Mouse (Mus musculus): ENCODE measurements around the gene Pid1. TPM values are rescaled to one million over a fixed set of nuclear protein-coding genes. Genes with fewer than 3 reads are reported as not detected.

The Pid1 gene
- 58.1 and 67.0 TPM in 2 replicates for polyA plus RNA-seq (2015; fragmentation: Nextera tagmentation; extraction: Ambion mirVana)

GRCm38 (mm10) chr1:84363967-84364366 lies at the start of gene Pid1:
Gene Pid1, minus strand, starts transcription at chr1:84364180.
- ATAC-seq: no peak
- H3K36me3 ChIP-seq (ENCODE audit: control insufficient read depth, insufficient read depth): no peaks in the 10 kb centered on the region

GRCm38 (mm10) chr1:84409514-84409913 lies 45.5 kb upstream of the Pid1 start:
- WGBS: 76% methylated on average over 2 of the region's 2 CpGs
- no peaks in the 10 kb centered on the region for H3K27me3 ChIP-seq (replicated peaks; ENCODE audit: control insufficient read depth, insufficient read depth, low read length)
- no peak overlapping the region for H3K4me3 ChIP-seq (replicated peaks; ENCODE audit: low read length)
- H3K9me3 ChIP-seq (ENCODE audit: control insufficient read depth, low read length): no peaks in the 10 kb centered on the region
- H3K9ac ChIP-seq (replicated peaks; ENCODE audit: low read depth, low read length): no peak overlapping the region
- no peaks in the 10 kb centered on the region for H3K36me3 ChIP-seq (ENCODE audit: control insufficient read depth, insufficient read depth)
- no peaks in the 10 kb centered on the region for H3K4me1 ChIP-seq (replicated peaks; ENCODE audit: control insufficient read depth, insufficient read depth, low read length)
- no peak overlapping the region for H3K4me2 ChIP-seq (ENCODE audit: low read length)
- no peak for ATAC-seq
- H3K27ac ChIP-seq (ENCODE audit: low read length): no peak overlapping the region

More at GRCm38 (mm10) chr1:84363967-84364366, at the start of gene Pid1:
- no peaks in the 10 kb centered on the region for H3K9me3 ChIP-seq (ENCODE audit: control insufficient read depth, low read length)
- no peaks in the 10 kb centered on the region for H3K27me3 ChIP-seq (replicated peaks; ENCODE audit: control insufficient read depth, insufficient read depth, low read length)
- H3K27ac ChIP-seq (ENCODE audit: low read length): no peak within 1 kb of the TSS
- no peak within 1 kb of the TSS for H3K9ac ChIP-seq (replicated peaks; ENCODE audit: low read depth, low read length)
- 90% methylated on average over 8 of the region's 8 CpGs for WGBS
- no peak within 1 kb of the TSS for H3K4me3 ChIP-seq (replicated peaks; ENCODE audit: low read length)
- no peak within 1 kb of the TSS for H3K4me2 ChIP-seq (ENCODE audit: low read length)
- peaks cover 5% of the 10 kb centered on the region; the same call in 1 of the 2 replicates for H3K4me1 ChIP-seq (replicated peaks; ENCODE audit: control insufficient read depth, insufficient read depth, low read length)

GRCm38 (mm10) chr1:84408873-84409272 lies 44.9 kb upstream of the Pid1 start:
- H3K4me3 ChIP-seq (replicated peaks; ENCODE audit: low read length): no peak overlapping the region
- no peaks in the 10 kb centered on the region for H3K4me1 ChIP-seq (replicated peaks; ENCODE audit: control insufficient read depth, insufficient read depth, low read length)
- ATAC-seq: no peak
- 57% methylated on average over 2 of the region's 2 CpGs for WGBS
- no peaks in the 10 kb centered on the region for H3K27me3 ChIP-seq (replicated peaks; ENCODE audit: control insufficient read depth, insufficient read depth, low read length)
- no peaks in the 10 kb centered on the region for H3K36me3 ChIP-seq (ENCODE audit: control insufficient read depth, insufficient read depth)
- no peak overlapping the region for H3K9ac ChIP-seq (replicated peaks; ENCODE audit: low read depth, low read length)
- H3K27ac ChIP-seq (ENCODE audit: low read length): no peak overlapping the region
- no peaks in the 10 kb centered on the region for H3K9me3 ChIP-seq (ENCODE audit: control insufficient read depth, low read length)
- no peak overlapping the region for H3K4me2 ChIP-seq (ENCODE audit: low read length)

- Histone ChIP-seq H3K27me3 (replicated peaks; ENCODE audit: control insufficient read depth, insufficient read depth, low read length) (no peaks in the 10 kb centered on the region), H3K36me3 (ENCODE audit: control insufficient read depth, insufficient read depth) (no peaks in the 10 kb centered on the region), H3K9ac (replicated peaks; ENCODE audit: low read depth, low read length) (no peak overlapping the region), H3K4me1 (replicated peaks; ENCODE audit: control insufficient read depth, insufficient read depth, low read length) (no peaks in the 10 kb centered on the region), H3K27ac (ENCODE audit: low read length) (no peak overlapping the region), H3K4me3 (replicated peaks; ENCODE audit: low read length) (no peak overlapping the region), H3K4me2 (ENCODE audit: low read length) (no peak overlapping the region), H3K9me3 (ENCODE audit: control insufficient read depth, low read length) (no peaks in the 10 kb centered on the region)
- 87% methylated on average over 4 of the region's 4 CpGs for WGBS
- no peak for ATAC-seq
Observed at GRCm38 (mm10) chr1:84406891-84407290, 42.9 kb upstream of the Pid1 start.

GRCm38 (mm10) chr1:84405551-84406290 lies 41.7 kb upstream of the Pid1 start:
- H3K4me2 ChIP-seq (ENCODE audit: low read length): no peak overlapping the region
- ATAC-seq: no peak
- no peaks in the 10 kb centered on the region for H3K4me1 ChIP-seq (replicated peaks; ENCODE audit: control insufficient read depth, insufficient read depth, low read length)
- no peak overlapping the region for H3K9ac ChIP-seq (replicated peaks; ENCODE audit: low read depth, low read length)
- H3K36me3 ChIP-seq (ENCODE audit: control insufficient read depth, insufficient read depth): no peaks in the 10 kb centered on the region
- no peak overlapping the region for H3K27ac ChIP-seq (ENCODE audit: low read length)
- H3K4me3 ChIP-seq (replicated peaks; ENCODE audit: low read length): no peak overlapping the region
- H3K27me3 ChIP-seq (replicated peaks; ENCODE audit: control insufficient read depth, insufficient read depth, low read length): no peaks in the 10 kb centered on the region
- H3K9me3 ChIP-seq (ENCODE audit: control insufficient read depth, low read length): no peaks in the 10 kb centered on the region
- WGBS: 79% methylated on average over 5 of the region's 5 CpGs

GRCm38 (mm10) chr1:84404880-84405279 lies 40.9 kb upstream of the Pid1 start:
- 52% methylated on average over 12 of the region's 12 CpGs for WGBS
- H3K4me2 ChIP-seq (ENCODE audit: low read length): no peak overlapping the region
- H3K9ac ChIP-seq (replicated peaks; ENCODE audit: low read depth, low read length): no peak overlapping the region
- no peaks in the 10 kb centered on the region for H3K27me3 ChIP-seq (replicated peaks; ENCODE audit: control insufficient read depth, insufficient read depth, low read length)
- H3K9me3 ChIP-seq (ENCODE audit: control insufficient read depth, low read length): no peaks in the 10 kb centered on the region
- H3K4me1 ChIP-seq (replicated peaks; ENCODE audit: control insufficient read depth, insufficient read depth, low read length): no peaks in the 10 kb centered on the region
- H3K4me3 ChIP-seq (replicated peaks; ENCODE audit: low read length): no peak overlapping the region
- H3K27ac ChIP-seq (ENCODE audit: low read length): no peak overlapping the region
- no peak for ATAC-seq
- no peaks in the 10 kb centered on the region for H3K36me3 ChIP-seq (ENCODE audit: control insufficient read depth, insufficient read depth)

- Histone ChIP-seq H3K36me3 (ENCODE audit: control insufficient read depth, insufficient read depth) (no peaks in the 10 kb centered on the region), H3K4me1 (replicated peaks; ENCODE audit: control insufficient read depth, insufficient read depth, low read length) (no peaks in the 10 kb centered on the region), H3K4me3 (replicated peaks; ENCODE audit: low read length) (no peak overlapping the region), H3K9me3 (ENCODE audit: control insufficient read depth, low read length) (no peaks in the 10 kb centered on the region), H3K9ac (replicated peaks; ENCODE audit: low read depth, low read length) (no peak overlapping the region), H3K27ac (ENCODE audit: low read length) (no peak overlapping the region), H3K27me3 (replicated peaks; ENCODE audit: control insufficient read depth, insufficient read depth, low read length) (no peaks in the 10 kb centered on the region), H3K4me2 (ENCODE audit: low read length) (no peak overlapping the region)
- WGBS: 93% methylated on average over 1 of the region's 1 CpGs
- ATAC-seq: no peak
Observed at GRCm38 (mm10) chr1:84402154-84402553, 38.2 kb upstream of the Pid1 start.

GRCm38 (mm10) chr1:84399671-84400070 lies 35.7 kb upstream of the Pid1 start:
- WGBS: 80% methylated on average over 3 of the region's 3 CpGs
- ATAC-seq: no peak

GRCm38 (mm10) chr1:84399118-84399517 lies 35.1 kb upstream of the Pid1 start:
- H3K27ac ChIP-seq (ENCODE audit: low read length): no peak overlapping the region
- H3K4me1 ChIP-seq (replicated peaks; ENCODE audit: control insufficient read depth, insufficient read depth, low read length): peaks cover 4% of the 10 kb centered on the region
- H3K4me3 ChIP-seq (replicated peaks; ENCODE audit: low read length): no peak overlapping the region
- H3K27me3 ChIP-seq (replicated peaks; ENCODE audit: control insufficient read depth, insufficient read depth, low read length): no peaks in the 10 kb centered on the region
- ATAC-seq: no peak
- 93% methylated on average over 4 of the region's 4 CpGs for WGBS
- no peaks in the 10 kb centered on the region for H3K9me3 ChIP-seq (ENCODE audit: control insufficient read depth, low read length)
- H3K4me2 ChIP-seq (ENCODE audit: low read length): no peak overlapping the region
- H3K9ac ChIP-seq (replicated peaks; ENCODE audit: low read depth, low read length): no peak overlapping the region
- H3K36me3 ChIP-seq (ENCODE audit: control insufficient read depth, insufficient read depth): no peaks in the 10 kb centered on the region

More at GRCm38 (mm10) chr1:84399671-84400070, 35.7 kb upstream of the Pid1 start:
- Histone ChIP-seq H3K36me3 (ENCODE audit: control insufficient read depth, insufficient read depth) (no peaks in the 10 kb centered on the region), H3K9me3 (ENCODE audit: control insufficient read depth, low read length) (no peaks in the 10 kb centered on the region), H3K27me3 (replicated peaks; ENCODE audit: control insufficient read depth, insufficient read depth, low read length) (no peaks in the 10 kb centered on the region), H3K4me1 (replicated peaks; ENCODE audit: control insufficient read depth, insufficient read depth, low read length) (peaks cover 4% of the 10 kb centered on the region), H3K4me3 (replicated peaks; ENCODE audit: low read length) (no peak overlapping the region), H3K9ac (replicated peaks; ENCODE audit: low read depth, low read length) (no peak overlapping the region), H3K4me2 (ENCODE audit: low read length) (no peak overlapping the region), H3K27ac (ENCODE audit: low read length) (no peak overlapping the region)
